Comparison of ENCODE assay signal across 10 mouse cellular contexts in genomic region chr17:28287578-28287977, GRCm38 (mm10). TPM values are rescaled to one million over a fixed set of nuclear protein-coding genes. Genes with fewer than 3 reads are reported as not detected.
DNase-seq lines count a peak whose midpoint lies in the region; ATAC-seq and TF ChIP-seq lines count a peak whose summit lies in the region.
"Had no signal": no experiment of that assay in that cellular context is flagged by ENCODE, and none has a peak within 500 bp of the region (broad histone marks: within the 10 kb centered on the region; RNA-seq: fewer than 3 reads in every experiment).

No protein-coding gene starts in this region.

- TF ChIP-seq EP300 in stomach, postnatal 0 days (optimal IDR thresholded peaks at IDR 0.05): no peak

- no peak for DNase-seq in heart, adult 11 months
- no peak for DNase-seq in neural tube, embryonic 10.5 days (ENCODE audit: extremely low spot score, low spot score)
- DNase-seq in kidney, postnatal 36 days: peak; percentile 71 to 76
- no peak for DNase-seq in stomach, postnatal 0 days (ENCODE audit: low spot score)
- no peak for DNase-seq in gastrocnemius, adult 8-10 months (ENCODE audit: low spot score in 2 of 2)
- DNase-seq in adrenal gland, adult (ENCODE audit: inconsistent age in 2 of 2, low spot score in 1 of 2): no peak

- 0 out of 2 replicates have a peak, but pooled peaks cover 5% of the 10 kb centered on the region for H3K36me3 ChIP-seq in heart, embryonic 15.5 days
- no peaks in the 10 kb centered on the region for H3K36me3 ChIP-seq in neural tube, embryonic 13.5 days
- H3K36me3 ChIP-seq in stomach, postnatal 0 days (ENCODE audit: control insufficient read depth, insufficient read depth, low read length): peaks cover 5% of the 10 kb centered on the region; the same call in 1 of the 2 replicates

- 31% methylated on average over 8 of the region's 8 CpGs for WGBS in heart, embryonic 15.5 days
- 58% methylated on average over 8 of the region's 8 CpGs for WGBS in neural tube, embryonic 13.5 days
- WGBS in stomach, postnatal 0 days: 53% methylated on average over 8 of the region's 8 CpGs

- no peak overlapping the region for H3K9ac ChIP-seq in heart, embryonic 15.5 days
- H3K9ac ChIP-seq in neural tube, embryonic 13.5 days: no peak overlapping the region
- no peak overlapping the region for H3K9ac ChIP-seq in stomach, postnatal 0 days (ENCODE audit: low read length)
- H3K9ac ChIP-seq: stomach, embryonic 15.5 days had no signal

- H3K4me1 ChIP-seq in heart, embryonic 15.5 days (replicated peaks): peaks cover 30% of the 10 kb centered on the region
- peaks cover 37% of the 10 kb centered on the region for H3K4me1 ChIP-seq in neural tube, embryonic 13.5 days (replicated peaks)
- no peaks in the 10 kb centered on the region for H3K4me1 ChIP-seq in stomach, postnatal 0 days (replicated peaks; ENCODE audit: control insufficient read depth, insufficient read depth)

- H3K9me3 ChIP-seq in heart, embryonic 15.5 days (replicated peaks): no peaks in the 10 kb centered on the region
- H3K9me3 ChIP-seq in neural tube, embryonic 13.5 days: no peaks in the 10 kb centered on the region
- H3K9me3 ChIP-seq in stomach, postnatal 0 days (ENCODE audit: control insufficient read depth, low read length): no peaks in the 10 kb centered on the region
- H3K9me3 ChIP-seq: stomach, embryonic 15.5 days had no signal

- no peak for TF ChIP-seq CTCF in stomach, postnatal 0 days (IDR thresholded peaks at IDR 0.05; ENCODE audit: low read depth)

- H3K27me3 ChIP-seq in heart, embryonic 15.5 days: no peaks in the 10 kb centered on the region
- H3K27me3 ChIP-seq in neural tube, embryonic 13.5 days: no peaks in the 10 kb centered on the region
- H3K27me3 ChIP-seq in stomach, postnatal 0 days (ENCODE audit: control insufficient read depth, insufficient read depth, low read length): no peaks in the 10 kb centered on the region
- H3K27me3 ChIP-seq: stomach, embryonic 15.5 days had no signal

- H3K27ac ChIP-seq in heart, embryonic 15.5 days: no peak overlapping the region
- peak overlapping the region; percentile 18; the same call in 1 of the 2 replicates for H3K27ac ChIP-seq in neural tube, embryonic 13.5 days (replicated peaks)
- no peak overlapping the region for H3K27ac ChIP-seq in stomach, postnatal 0 days (replicated peaks)
- H3K27ac ChIP-seq: stomach, embryonic 15.5 days had no signal

- peak; percentile 3; the same call in 1 of the 2 replicates for ATAC-seq in heart, embryonic 15.5 days (replicated peaks; ENCODE audit: insufficient number of reproducible peaks, insufficient read depth, low FRiP score, low read depth)
- ATAC-seq in neural tube, embryonic 13.5 days (ENCODE audit: low read depth): peak; percentile 24; the same call in 1 of the 2 replicates
- 0 out of 2 replicates have a peak, but pooled peaks have one; percentile 22 for ATAC-seq in stomach, postnatal 0 days (ENCODE audit: low FRiP score, low TSS enrichment)
- ATAC-seq: CD4-positive, CD25-positive, alpha-beta regulatory T cell, adult 4 months had no signal

- no peak overlapping the region for H3K4me2 ChIP-seq in heart, embryonic 15.5 days
- H3K4me2 ChIP-seq in neural tube, embryonic 13.5 days: no peak overlapping the region
- H3K4me2 ChIP-seq in stomach, postnatal 0 days (replicated peaks; ENCODE audit: low read depth): no peak overlapping the region
- H3K4me2 ChIP-seq: stomach, embryonic 15.5 days had no signal

- H3K4me3 ChIP-seq in heart, embryonic 15.5 days: no peak overlapping the region
- H3K4me3 ChIP-seq in neural tube, embryonic 13.5 days: no peak overlapping the region
- no peak overlapping the region for H3K4me3 ChIP-seq in stomach, postnatal 0 days (ENCODE audit: low read depth, low read length)
- H3K4me3 ChIP-seq: stomach, embryonic 15.5 days had no signal

RNA-seq across cellular contexts. Expression of gene Fance, which starts 25.7 kb away (rescaled TPM):
- polyA plus RNA-seq in heart, embryonic 15.5 days (2015; fragmentation: Nextera tagmentation; extraction: Ambion mirVana): 18.8 and 25.3 TPM in 2 replicates
- 23.2 and 23.3 TPM in 2 replicates for polyA plus RNA-seq in neural tube, embryonic 13.5 days (2015; fragmentation: Nextera tagmentation; extraction: Ambion mirVana)
- polyA plus RNA-seq in stomach, postnatal 0 days (2015; fragmentation: Nextera tagmentation; extraction: Ambion mirVana): 19.2 and 20.4 TPM in 2 replicates
- total RNA-seq in gastrocnemius, adult 8-10 months (2022): 10 to 100 TPM in 1 of 4 experiments, 1 to 10 TPM in 3; 9.0 to 14.3 (median 9.3) TPM

RNA-seq across cellular contexts. Expression of gene Rpl10a, which starts 40.7 kb away (rescaled TPM):
- 305 and 312 TPM in 2 replicates for polyA plus RNA-seq in heart, embryonic 15.5 days (2015; fragmentation: Nextera tagmentation; extraction: Ambion mirVana)
- polyA plus RNA-seq in neural tube, embryonic 13.5 days (2015; fragmentation: Nextera tagmentation; extraction: Ambion mirVana): 381 and 408 TPM in 2 replicates
- polyA plus RNA-seq in stomach, postnatal 0 days (2015; fragmentation: Nextera tagmentation; extraction: Ambion mirVana): 491 and 514 TPM in 2 replicates
- 100 to 1,000 TPM; 377 to 515 (median 422) TPM for total RNA-seq in gastrocnemius, adult 8-10 months (2022)

RNA-seq across cellular contexts. Expression of gene Ppard, which starts 55.1 kb away (rescaled TPM):
- 1.1 and 1.4 TPM in 2 replicates for polyA plus RNA-seq in heart, embryonic 15.5 days (2015; fragmentation: Nextera tagmentation; extraction: Ambion mirVana)
- 1.4 and 2.6 TPM in 2 replicates for polyA plus RNA-seq in neural tube, embryonic 13.5 days (2015; fragmentation: Nextera tagmentation; extraction: Ambion mirVana)
- 3.1 and 3.4 TPM in 2 replicates for polyA plus RNA-seq in stomach, postnatal 0 days (2015; fragmentation: Nextera tagmentation; extraction: Ambion mirVana)
- total RNA-seq in gastrocnemius, adult 8-10 months (2022): 10 to 100 TPM; 24.7 to 28.3 (median 26.1) TPM

Comparison
In these comparisons a context has a peak if more than half of its experiments do, and no peak if none do; other contexts are left out.
1. DNase-seq: peak in kidney, postnatal 36 days (2 of 2); none in heart, adult 11 months (single experiment), neural tube, embryonic 10.5 days (single experiment), stomach, postnatal 0 days (single experiment), gastrocnemius, adult 8-10 months (0 of 2) and adrenal gland, adult (0 of 2).
2. Peak in every context shown above with its lines, with median percentiles within 50 percentile points of each other: ATAC-seq.